Mouse (Mus musculus) CH12.LX (cell line): ENCODE results near the gene Baz2b. TPM values are rescaled to one million over a fixed set of nuclear protein-coding genes. Genes with fewer than 3 reads are reported as not detected.

Experiments
- DNase-seq: peaks from one replicate; pipeline ENCODE4 v3.0.0-alpha.2; 2013; ENCODE audit errors: extremely low read depth
- H3K27ac ChIP-seq: 2 replicates; pipeline ENCODE4 v1.5.1; 2012; ENCODE audit warnings: low read depth, mild to moderate bottlenecking, control low read depth, moderate library complexity; ENCODE audit not compliant: insufficient read depth
- H3K27me3 ChIP-seq: replicated peaks from 2 replicates; pipeline ENCODE3; 2012; ENCODE audit warnings: inconsistent platforms
- H3K36me3 ChIP-seq, 2 experiments: replicated peaks in 1 of 2; 2 replicates each; pipeline versions ENCODE3 to v1.6.1; 2012; ENCODE audit warnings: inconsistent platforms in 1 of 2, low read length in 1 of 2, mild to moderate bottlenecking in 1 of 2, mixed read lengths in 1 of 2, moderate library complexity in 1 of 2; ENCODE audit not compliant: control insufficient read depth in 1 of 2, insufficient read depth in 1 of 2
- H3K4me1 ChIP-seq, 2 experiments: 2 replicates each; pipeline ENCODE4 v1.6.1; 2012; ENCODE audit warnings: inconsistent platforms in 1 of 2, moderate library complexity in 1 of 2; ENCODE audit not compliant: insufficient read depth in 2 of 2, control insufficient read depth in 1 of 2
- H3K4me2 ChIP-seq: 2 replicates; pipeline ENCODE4 v1.6.1; 2012; ENCODE audit warnings: low read depth, mild to moderate bottlenecking, control low read depth; ENCODE audit not compliant: poor library complexity, insufficient read depth, severe bottlenecking
- H3K4me3 ChIP-seq, 3 experiments: fragments of 150-350 bp in 1 of 3; sonication (generic) in 1 of 3; replicated peaks in 1 of 3; 2 replicates each; pipeline versions ENCODE3 to v1.5.1; 2011 to 2012; ENCODE audit warnings: low read depth in 2 of 3, low read length in 2 of 3, mild to moderate bottlenecking in 2 of 3, moderate library complexity in 2 of 3, control low read depth in 1 of 3, improper control_type of control experiment in 1 of 3, inconsistent platforms in 1 of 3, mixed read lengths in 1 of 3; ENCODE audit not compliant: poor library complexity in 1 of 3
- H3K79me2 ChIP-seq: replicated peaks from 2 replicates; pipeline ENCODE4 v1.6.1; 2012; ENCODE audit warnings: mild to moderate bottlenecking, moderate library complexity; ENCODE audit not compliant: control insufficient read depth, poor library complexity, insufficient read depth, severe bottlenecking; ENCODE audit errors: extremely low read depth
- H3K9ac ChIP-seq: 2 replicates; pipeline ENCODE4 v1.6.1; 2012; ENCODE audit warnings: low read depth, mild to moderate bottlenecking, control low read depth, moderate library complexity; ENCODE audit not compliant: insufficient read depth
- H3K9me3 ChIP-seq: replicated peaks from 2 replicates; pipeline ENCODE3; 2012; ENCODE audit warnings: low read length, inconsistent platforms, mixed read lengths
- CHD1 ChIP-seq: IDR thresholded peaks from 2 replicates; pipeline ENCODE4 v1.6.1; 2012; ENCODE audit warnings: low read depth, low read length, improper control_type of control experiment, inconsistent platforms
- CHD2 ChIP-seq: IDR thresholded peaks from 2 replicates; pipeline ENCODE4 v1.6.1; 2011; ENCODE audit warnings: low read length, improper control_type of control experiment
- EP300 ChIP-seq: IDR thresholded peaks from 2 replicates; pipeline ENCODE4 v1.6.1; 2011; ENCODE audit warnings: low read length, improper control_type of control experiment
- IRF4 ChIP-seq: IDR thresholded peaks from 2 replicates; pipeline ENCODE4 v1.6.1; 2014; ENCODE audit warnings: low read depth, mild to moderate bottlenecking, inconsistent platforms, low read length, improper control_type of control experiment
- JUND ChIP-seq: conservative IDR thresholded peaks from 2 replicates; pipeline ENCODE4 v1.6.1; 2011; ENCODE audit warnings: low read depth, low read length, improper control_type of control experiment
- KAT2A ChIP-seq: IDR thresholded peaks from 2 replicates; pipeline ENCODE4 v1.6.1; 2012; ENCODE audit warnings: low read length, improper control_type of control experiment, inconsistent platforms; ENCODE audit not compliant: insufficient replicate concordance
- MEF2A ChIP-seq: IDR thresholded peaks from 2 replicates; pipeline ENCODE4 v1.6.1; 2014; ENCODE audit warnings: low read depth, mild to moderate bottlenecking, inconsistent platforms, low read length, improper control_type of control experiment, borderline replicate concordance
- POLR2AphosphoS2 ChIP-seq: IDR thresholded peaks from 2 replicates; pipeline ENCODE4 v1.6.1; 2011; ENCODE audit warnings: low read depth, low read length, improper control_type of control experiment
- RAD21 ChIP-seq: IDR thresholded peaks from 2 replicates; pipeline ENCODE4 v1.6.1; 2011; ENCODE audit warnings: low read depth, mild to moderate bottlenecking, low read length, improper control_type of control experiment, moderate library complexity
- SIN3A ChIP-seq: IDR thresholded peaks from 2 replicates; pipeline ENCODE4 v1.6.1; 2012; ENCODE audit warnings: low read length, improper control_type of control experiment, inconsistent platforms
- SMC3 ChIP-seq: IDR thresholded peaks from 2 replicates; pipeline ENCODE4 v1.6.1; 2011; ENCODE audit warnings: low read depth, low read length, improper control_type of control experiment
- UBTF ChIP-seq: IDR thresholded peaks from 2 replicates; pipeline ENCODE4 v1.6.1; 2012; ENCODE audit warnings: low read depth, mild to moderate bottlenecking, inconsistent platforms, low read length, improper control_type of control experiment, moderate library complexity
- USF2 ChIP-seq: conservative IDR thresholded peaks from 2 replicates; pipeline ENCODE4 v1.6.1; 2011; ENCODE audit warnings: low read depth, low read length, improper control_type of control experiment
- ZC3H11A ChIP-seq: IDR thresholded peaks from 2 replicates; pipeline ENCODE4 v1.6.1; 2012; ENCODE audit warnings: low read depth, mild to moderate bottlenecking, inconsistent platforms, low read length, improper control_type of control experiment
- ZKSCAN1 ChIP-seq: IDR thresholded peaks from 2 replicates; pipeline ENCODE4 v1.6.1; 2012; ENCODE audit warnings: low read depth, inconsistent platforms, low read length, improper control_type of control experiment, borderline replicate concordance
- ZNF384 ChIP-seq: IDR thresholded peaks from 2 replicates; pipeline ENCODE4 v1.6.1; 2012; ENCODE audit warnings: low read depth, low read length, improper control_type of control experiment, inconsistent platforms
- dilution Hi-C: fragments of 300-500 bp; cut with MboI; formaldehyde crosslinking; loops from 2 replicates; pipeline ENCODE4 v1.14.3; 2020; ENCODE audit warnings: low sequenced_read_pairs; ENCODE audit not compliant: extremely low pct_unique_long_range_greater_than_20kb, extremely low pct_ligation_motif_present
- in situ Hi-C: fragments of 300-500 bp; cut with MboI; formaldehyde crosslinking; loops from 3 replicates; pipeline ENCODE4 v1.14.3; 2019; ENCODE audit warnings: low sequenced_read_pairs, low pct_ligation_motif_present, low pct_unique_long_range_greater_than_20kb, mixed read lengths
- polyA plus RNA-seq: library from polyadenylated mRNA; unstranded; fragments of >175 nt; gene quantifications from 2 replicates; pipeline ENCODE4 v1.2.1, GENCODE M21; 2012; ENCODE audit warnings: low read depth; ENCODE audit not compliant: insufficient read length
- total RNA-seq, 2 experiments: library from RNA; depleted of rRNA; stranded (reverse); fragments of 300-350 nt in 1 of 2; fragments of >200 nt in 1 of 2; gene quantifications; 2 replicates each; pipeline ENCODE4 v1.2.3; 2012 to 2014

The Baz2b gene
- total and polyA plus RNA-seq, 3 experiments, result 17.3 to 36.3 (median 31.9) TPM

- DNase-seq, result no peak
- peak overlapping the region; percentile 73 to 94 (median 74) for H3K4me3 ChIP-seq
- TF ChIP-seq UBTF, result no peak
- TF ChIP-seq ZKSCAN1, result no peak
- no peak for TF ChIP-seq SIN3A
- TF ChIP-seq CHD2, result no peak
- TF ChIP-seq EP300, result no peak
- TF ChIP-seq POLR2AphosphoS2, result no peak
- no peak for TF ChIP-seq USF2
- no peak for TF ChIP-seq SMC3
- no peak for TF ChIP-seq KAT2A
- TF ChIP-seq ZC3H11A, result no peak
- TF ChIP-seq RAD21, result no peak
- TF ChIP-seq JUND, result no peak
- TF ChIP-seq MEF2A, result no peak
- no peak for TF ChIP-seq IRF4
- H3K36me3 ChIP-seq, result peaks cover 16 to 36% of the 10 kb centered on the region in 2 experiments
- H3K4me1 ChIP-seq, result peaks cover 17 to 55% of the 10 kb centered on the region in 2 experiments
- dilution Hi-C loops, result no loop called here
- no peaks in the 10 kb centered on the region for H3K27me3 ChIP-seq
- peak overlapping the region; percentile 100 for H3K4me2 ChIP-seq
- peak overlapping the region; percentile 96 for H3K9ac ChIP-seq
- in situ Hi-C loops, result no loop called here
- H3K9me3 ChIP-seq, result no peaks in the 10 kb centered on the region
- H3K79me2 ChIP-seq, result peaks cover 59% of the 10 kb centered on the region
- no peak overlapping the region for H3K27ac ChIP-seq
Measured at GRCm38 (mm10) chr2:60210821-60211220, 1.2 kb upstream of the Baz2b start.

- TF ChIP-seq ZNF384 (peak; percentile 69), CHD1 (no peak; the same call in 1 of the 2 replicates)
- dilution Hi-C loops, result no loop called here
- peaks cover 12 to 35% of the 10 kb centered on the region in 2 experiments for H3K36me3 ChIP-seq
- H3K79me2 ChIP-seq, result peaks cover 44% of the 10 kb centered on the region
- DNase-seq, result peak; percentile 37
- no peaks in the 10 kb centered on the region for H3K9me3 ChIP-seq
- peak overlapping the region; percentile 82; the same call in 1 of the 2 replicates for H3K4me2 ChIP-seq
- H3K27me3 ChIP-seq, result no peaks in the 10 kb centered on the region
- H3K4me3 ChIP-seq, result peak overlapping the region; percentile 74 to 94 (median 74)
- H3K9ac ChIP-seq, result peak overlapping the region; percentile 75
- in situ Hi-C loops, result no loop called here
- H3K4me1 ChIP-seq, result peaks cover 15 to 44% of the 10 kb centered on the region in 2 experiments
- peak overlapping the region; percentile 33 for H3K27ac ChIP-seq
Measured at GRCm38 (mm10) chr2:60209122-60209611, 472 bp downstream of the Baz2b start.
